Mouse (Mus musculus) heart, embryonic 12.5 days (tissue): ENCODE data around the gene Hip1r. TPM values are rescaled to one million over a fixed set of nuclear protein-coding genes. Genes with fewer than 3 reads are reported as not detected.
A peak's percentile ranks its signal among the peaks of the same experiment; 100 is the strongest.

ENCODE experiments used
- ATAC-seq: fragments of 200-750 bp; cut with Nextera tagmentation; 2 replicates; pipeline ENCODE4 v1.8.0; 2017; ENCODE audit warnings: moderate TSS enrichment, moderate library complexity; ENCODE audit not compliant: insufficient number of reproducible peaks, low FRiP score
- H3K27ac ChIP-seq: fragments of 300-500 bp; sonication (generic); 2 replicates; pipeline ENCODE4 v1.5.1; 2016; ENCODE audit warnings: mild to moderate bottlenecking, moderate library complexity; ENCODE audit not compliant: poor library complexity, severe bottlenecking
- H3K27me3 ChIP-seq: fragments of 300-500 bp; sonication (generic); replicated peaks from 2 replicates; pipeline ENCODE4 v1.6.1; 2016; ENCODE audit warnings: mild to moderate bottlenecking, moderate library complexity
- H3K36me3 ChIP-seq: fragments of 300-500 bp; sonication (generic); 2 replicates; pipeline ENCODE4 v1.6.1; 2016; ENCODE audit warnings: mild to moderate bottlenecking, moderate library complexity
- H3K4me1 ChIP-seq: fragments of 300-500 bp; sonication (generic); replicated peaks from 2 replicates; pipeline ENCODE4 v1.6.1; 2016; ENCODE audit warnings: mild to moderate bottlenecking
- H3K4me2 ChIP-seq: fragments of 300-500 bp; sonication (generic); 2 replicates; pipeline ENCODE4 v1.6.1; 2016; ENCODE audit warnings: mild to moderate bottlenecking, moderate library complexity
- H3K4me3 ChIP-seq: fragments of 300-500 bp; sonication (generic); 2 replicates; pipeline ENCODE4 v1.5.1; 2016; ENCODE audit warnings: mild to moderate bottlenecking
- H3K9ac ChIP-seq: fragments of 300-500 bp; sonication (generic); 2 replicates; pipeline ENCODE4 v1.6.1; 2016; ENCODE audit warnings: mild to moderate bottlenecking, moderate library complexity
- H3K9me3 ChIP-seq: fragments of 300-500 bp; sonication (generic); replicated peaks from 2 replicates; pipeline ENCODE4 v1.6.1; 2016; ENCODE audit warnings: mild to moderate bottlenecking, moderate library complexity
- WGBS: fragments of 180-500 bp; shearing (Covaris S2); methylation state at CpG from one replicate; pipeline ENCODE4 v1.1.7; 2016; 5-methylcytosine and 5-hydroxymethylcytosine counted together
- polyA plus RNA-seq: library from polyadenylated mRNA; unstranded; fragments of >200 nt; fragmentation: Nextera tagmentation; extraction: Ambion mirVana; gene quantifications from 2 replicates; pipeline ENCODE4 v1.2.1, GENCODE M21; 2016

The Hip1r gene
- polyA plus RNA-seq, 1 experiment from 2014 or later: 7.5 TPM

DNA sequence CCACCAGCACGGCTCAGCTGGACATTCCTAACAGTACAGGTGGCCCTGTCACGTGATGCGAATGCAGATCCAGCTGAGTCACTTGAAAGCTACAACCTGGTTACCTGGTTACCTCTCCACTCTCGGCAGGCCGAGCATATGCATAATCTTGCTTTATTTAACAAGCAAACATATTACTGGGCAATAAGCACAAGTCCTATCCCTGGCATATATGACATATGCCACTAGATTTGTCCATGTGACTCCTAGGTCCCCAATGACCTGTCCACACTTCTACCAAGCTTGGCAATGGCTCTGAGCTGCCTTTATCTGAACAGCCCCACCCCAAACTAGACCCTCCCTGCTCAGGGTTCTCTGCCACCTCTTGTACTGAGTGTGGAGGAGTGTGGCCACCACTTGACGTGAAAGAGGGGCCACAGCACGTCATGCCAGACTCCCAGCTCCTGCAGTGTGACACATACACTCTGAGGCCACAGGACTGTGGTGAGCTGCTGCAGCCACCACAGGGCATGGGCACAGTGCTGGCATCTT is 42.9 kb downstream of the Hip1r start:
- 68% methylated on average over 7 of the region's 7 CpGs for WGBS
- peak overlapping the region; percentile 10; the same call in 1 of the 2 replicates for H3K9ac ChIP-seq

DNA sequence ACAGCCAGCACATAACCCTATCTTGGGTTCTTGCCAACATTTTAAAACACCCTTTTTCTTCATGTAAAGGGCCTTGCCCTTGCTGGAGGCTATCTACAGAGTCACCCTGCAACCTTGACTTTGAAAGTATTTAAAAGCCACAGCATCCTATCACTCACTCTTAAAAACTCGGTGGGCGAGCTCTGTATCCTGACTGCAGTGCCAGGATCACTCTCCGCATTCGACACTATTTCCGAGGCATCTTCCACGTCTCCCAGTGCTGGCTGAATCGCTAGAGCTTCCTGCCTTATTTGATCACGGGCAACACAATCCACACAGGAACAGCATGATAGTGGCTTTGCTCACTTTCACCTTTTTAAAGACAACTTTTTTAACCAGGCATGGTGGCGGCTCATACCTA is 44.5 kb downstream of the Hip1r start:
- Histone ChIP-seq H3K4me2 (peak overlapping the region; percentile 15), H3K36me3 (peaks cover 14% of the 10 kb centered on the region), H3K4me3 (no peak overlapping the region), H3K9me3 (no peaks in the 10 kb centered on the region), H3K27ac (peak overlapping the region; percentile 94), H3K27me3 (no peaks in the 10 kb centered on the region), H3K4me1 (peaks cover 93% of the 10 kb centered on the region), H3K9ac (no peak overlapping the region)
- 45% methylated on average over 9 of the region's 9 CpGs for WGBS
- ATAC-seq: no peak

More for the DNA sequence above, 42.9 kb downstream of the Hip1r start:
- Histone ChIP-seq H3K4me2 (0 out of 2 replicates have a peak overlapping the region, but pooled peaks have one; percentile 4), H3K27ac (peak overlapping the region; percentile 94), H3K27me3 (no peaks in the 10 kb centered on the region), H3K4me1 (peaks cover 96% of the 10 kb centered on the region), H3K4me3 (no peak overlapping the region), H3K36me3 (peaks cover 9% of the 10 kb centered on the region), H3K9me3 (no peaks in the 10 kb centered on the region)
- no peak for ATAC-seq

DNA sequence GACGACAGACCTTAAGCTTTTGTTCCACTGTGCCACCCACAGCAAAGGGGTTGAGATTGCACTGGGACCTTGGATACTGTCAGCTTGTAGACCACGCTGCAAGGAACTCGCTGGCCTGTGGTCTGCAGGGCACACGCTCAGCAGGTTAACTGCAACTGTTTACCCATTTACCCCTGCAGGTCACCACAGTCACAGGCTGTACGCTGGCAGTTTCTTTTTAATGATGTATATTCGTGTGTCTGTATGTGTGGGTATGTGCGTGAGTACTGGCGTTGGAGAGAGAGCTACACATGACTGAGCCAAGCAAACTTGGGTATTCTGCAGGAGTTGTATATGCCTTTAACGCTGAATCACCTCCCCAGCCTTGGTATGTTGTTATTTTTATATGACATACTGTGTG is 45.2 kb downstream of the Hip1r start:
- Histone ChIP-seq H3K27me3 (no peaks in the 10 kb centered on the region), H3K4me3 (no peak overlapping the region), H3K4me1 (peaks cover 93% of the 10 kb centered on the region), H3K9me3 (no peaks in the 10 kb centered on the region), H3K36me3 (peaks cover 14% of the 10 kb centered on the region), H3K27ac (peak overlapping the region; percentile 77), H3K9ac (0 out of 2 replicates have a peak overlapping the region, but pooled peaks have one; percentile 40), H3K4me2 (peak overlapping the region; percentile 40; the same call in 1 of the 2 replicates)
- ATAC-seq: no peak
- WGBS: 80% methylated on average over 9 of the region's 9 CpGs

- H3K27ac ChIP-seq: peak overlapping the region; percentile 77
- no peaks in the 10 kb centered on the region for H3K9me3 ChIP-seq
- peak overlapping the region; percentile 40 for H3K4me2 ChIP-seq
- H3K9ac ChIP-seq: 0 out of 2 replicates have a peak overlapping the region, but pooled peaks have one; percentile 52
- peak; percentile 49 for ATAC-seq
- peaks cover 14% of the 10 kb centered on the region for H3K36me3 ChIP-seq
- H3K4me3 ChIP-seq: no peak overlapping the region
- H3K4me1 ChIP-seq: peaks cover 93% of the 10 kb centered on the region
- 53% methylated on average over 12 of the region's 12 CpGs for WGBS
- H3K27me3 ChIP-seq: no peaks in the 10 kb centered on the region
These were observed 46.2 kb downstream of the Hip1r start for GRCm38 (mm10) chr5:124019348-124020216.

DNA sequence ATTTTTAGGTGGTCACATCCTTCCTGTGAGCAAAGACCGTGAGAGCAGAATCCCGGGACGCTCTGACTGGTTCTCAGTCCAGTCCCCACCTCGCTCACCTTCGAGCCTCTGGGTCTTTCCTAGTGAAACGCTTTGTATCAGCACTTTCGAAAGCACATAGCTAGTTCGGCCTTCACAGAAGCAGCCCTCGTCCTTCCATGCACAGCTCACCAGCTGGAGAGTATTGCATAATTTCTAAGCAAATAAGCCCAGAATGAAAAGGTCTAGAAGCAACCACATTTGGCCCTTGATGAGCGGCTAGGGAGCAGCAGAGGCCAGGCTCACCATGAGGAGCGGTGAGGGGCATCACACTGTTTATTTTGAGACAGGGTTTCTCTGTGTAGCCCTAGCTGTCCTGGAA is 47.7 kb downstream of the Hip1r start:
- no peaks in the 10 kb centered on the region for H3K9me3 ChIP-seq
- H3K27me3 ChIP-seq: no peaks in the 10 kb centered on the region
- peaks cover 14% of the 10 kb centered on the region for H3K36me3 ChIP-seq
- 91% methylated on average over 11 of the region's 11 CpGs for WGBS
- no peak for ATAC-seq
- H3K27ac ChIP-seq: no peak overlapping the region
- peaks cover 94% of the 10 kb centered on the region for H3K4me1 ChIP-seq
- no peak overlapping the region for H3K4me3 ChIP-seq
- no peak overlapping the region for H3K4me2 ChIP-seq
- no peak overlapping the region for H3K9ac ChIP-seq

DNA sequence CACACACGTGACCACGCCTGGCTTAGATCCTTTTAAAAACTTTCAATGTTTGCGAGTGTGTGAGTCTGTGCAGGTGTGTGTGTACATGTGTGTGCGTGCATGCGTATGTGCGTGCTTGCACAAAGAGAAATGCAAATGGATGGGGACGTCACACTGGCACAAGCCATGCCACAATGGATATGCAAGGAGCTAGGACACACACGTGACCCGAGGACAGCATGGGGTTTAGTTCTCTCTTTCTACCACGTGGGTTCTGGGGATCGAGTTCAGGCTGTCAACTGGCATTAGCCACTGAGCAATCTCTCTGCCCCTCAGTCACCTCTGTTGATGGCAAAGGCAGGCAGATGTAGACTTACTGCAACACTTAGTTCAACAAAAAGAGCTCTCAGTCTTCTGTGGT is 48.3 kb downstream of the Hip1r start:
- Histone ChIP-seq H3K4me1 (peaks cover 94% of the 10 kb centered on the region), H3K9ac (no peak overlapping the region), H3K36me3 (peaks cover 14% of the 10 kb centered on the region), H3K27me3 (no peaks in the 10 kb centered on the region), H3K4me2 (no peak overlapping the region), H3K4me3 (no peak overlapping the region), H3K27ac (no peak overlapping the region), H3K9me3 (no peaks in the 10 kb centered on the region)
- no peak for ATAC-seq
- 85% methylated on average over 11 of the region's 11 CpGs for WGBS

DNA sequence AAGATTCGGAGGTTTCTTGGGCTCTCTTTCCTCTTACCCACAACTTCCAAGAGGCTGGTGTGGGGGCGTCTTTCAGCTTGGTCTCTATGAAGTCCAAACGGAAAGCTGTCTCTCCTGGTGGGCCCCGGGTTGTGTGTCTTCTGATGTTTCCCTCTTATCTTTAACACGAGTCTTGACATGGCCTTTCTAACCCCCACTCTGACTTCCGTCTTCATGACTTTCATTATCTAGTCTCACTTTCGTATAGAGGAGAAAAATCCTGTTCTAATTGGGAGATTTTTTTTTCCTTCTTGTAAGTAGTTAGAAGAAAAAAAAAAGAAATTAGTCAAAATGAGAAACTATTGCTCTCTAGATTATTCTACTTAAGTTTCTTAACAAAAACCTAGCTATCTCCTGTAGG is 48.9 kb downstream of the Hip1r start:
- 19% methylated on average over 7 of the region's 7 CpGs for WGBS
- no peak for ATAC-seq
- H3K4me2 ChIP-seq: no peak overlapping the region
- no peak overlapping the region for H3K4me3 ChIP-seq
- H3K4me1 ChIP-seq: peaks cover 94% of the 10 kb centered on the region
- H3K9me3 ChIP-seq: no peaks in the 10 kb centered on the region
- H3K36me3 ChIP-seq: peaks cover 14% of the 10 kb centered on the region
- H3K9ac ChIP-seq: no peak overlapping the region
- H3K27ac ChIP-seq: no peak overlapping the region
- H3K27me3 ChIP-seq: no peaks in the 10 kb centered on the region

GRCm38 (mm10) chr5:124024677-124025076 is 51.2 kb downstream of the Hip1r start:
- peak overlapping the region; percentile 56; the same call in 1 of the 2 replicates for H3K27ac ChIP-seq
- H3K9me3 ChIP-seq: 0 out of 2 replicates have a peak, but pooled peaks cover 2% of the 10 kb centered on the region
- H3K4me1 ChIP-seq: peaks cover 94% of the 10 kb centered on the region
- peak overlapping the region; percentile 23; the same call in 1 of the 2 replicates for H3K9ac ChIP-seq
- no peaks in the 10 kb centered on the region for H3K27me3 ChIP-seq
- no peak overlapping the region for H3K4me3 ChIP-seq
- H3K4me2 ChIP-seq: no peak overlapping the region
- peaks cover 17% of the 10 kb centered on the region for H3K36me3 ChIP-seq
- WGBS: 72% methylated on average over 6 of the region's 6 CpGs
- no peak for ATAC-seq

GRCm38 (mm10) chr5:124025146-124025545 is 51.7 kb downstream of the Hip1r start:
- no peak for ATAC-seq
- no peak overlapping the region for H3K4me3 ChIP-seq
- H3K4me1 ChIP-seq: peaks cover 94% of the 10 kb centered on the region
- WGBS: 87% methylated on average over 9 of the region's 9 CpGs
- H3K27ac ChIP-seq: peak overlapping the region; percentile 56; the same call in 1 of the 2 replicates
- peak overlapping the region; percentile 23; the same call in 1 of the 2 replicates for H3K9ac ChIP-seq
- no peak overlapping the region for H3K4me2 ChIP-seq
- H3K27me3 ChIP-seq: no peaks in the 10 kb centered on the region
- H3K9me3 ChIP-seq: 0 out of 2 replicates have a peak, but pooled peaks cover 2% of the 10 kb centered on the region
- peaks cover 17% of the 10 kb centered on the region for H3K36me3 ChIP-seq

DNA sequence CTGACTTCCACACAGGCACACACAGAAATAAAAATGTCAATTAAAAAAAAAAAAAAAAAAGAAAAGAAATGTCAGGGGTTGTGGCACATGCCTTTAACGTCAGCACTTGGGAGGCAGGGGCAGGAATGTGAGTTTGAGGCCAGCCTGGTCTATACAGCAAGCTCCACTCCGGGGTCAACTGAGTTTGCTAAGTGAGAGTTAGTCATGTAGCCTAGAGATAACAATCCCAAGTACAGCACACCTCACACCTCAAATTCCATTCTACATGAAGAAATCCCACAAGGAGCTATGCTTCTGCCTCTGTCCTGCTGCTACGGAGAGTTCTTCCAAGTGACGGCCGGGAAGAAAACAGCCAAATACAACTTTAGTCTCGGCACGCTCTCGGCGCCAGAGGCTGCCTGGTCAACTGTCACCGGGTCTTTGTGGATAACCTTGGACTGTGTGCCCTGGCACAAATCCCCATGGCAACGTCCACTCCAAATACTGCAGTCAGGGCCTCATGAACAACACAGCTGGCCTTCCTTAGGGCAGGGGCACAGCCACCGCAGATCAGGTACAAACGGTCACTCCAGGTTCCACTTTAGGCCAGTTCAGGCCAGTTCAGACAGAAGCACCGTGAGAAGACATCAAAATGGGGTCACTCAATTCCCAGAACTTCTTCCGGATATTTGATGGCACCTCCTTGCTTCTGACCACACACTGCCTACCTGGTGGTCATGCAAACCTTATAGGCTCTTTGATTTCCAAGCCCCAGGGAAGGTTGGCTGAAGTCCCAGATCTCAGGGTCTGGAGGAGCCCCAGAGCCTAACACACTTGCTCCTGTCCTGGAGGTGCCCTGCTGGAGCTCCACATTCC is 52.4 kb downstream of the Hip1r start:
- H3K9me3 ChIP-seq: 0 out of 2 replicates have a peak, but pooled peaks cover 2% of the 10 kb centered on the region
- peak overlapping the region; percentile 28; the same call in 1 of the 2 replicates for H3K9ac ChIP-seq
- H3K4me3 ChIP-seq: no peak overlapping the region
- 54% methylated on average over 15 of the region's 15 CpGs for WGBS
- H3K4me2 ChIP-seq: peak overlapping the region; percentile 19
- no peaks in the 10 kb centered on the region for H3K27me3 ChIP-seq
- peak overlapping the region; percentile 95 for H3K27ac ChIP-seq
- peaks cover 13% of the 10 kb centered on the region for H3K36me3 ChIP-seq
- no peak for ATAC-seq
- H3K4me1 ChIP-seq: peaks cover 92% of the 10 kb centered on the region
